Comparison of ENCODE assay signal across 12 mouse cellular contexts in genomic region chr2:155283793-155284192, GRCm38 (mm10). TPM values are rescaled to one million over a fixed set of nuclear protein-coding genes. Genes with fewer than 3 reads are reported as not detected.
DNase-seq lines count a peak whose midpoint lies in the region; ATAC-seq and TF ChIP-seq lines count a peak whose summit lies in the region.
"Had no signal": no experiment of that assay in that cellular context is flagged by ENCODE, and none has a peak within 500 bp of the region (broad histone marks: within the 10 kb centered on the region; RNA-seq: fewer than 3 reads in every experiment).

No protein-coding gene starts in this region.

- 0 out of 2 replicates have a peak, but pooled peaks have one; percentile 41 for TF ChIP-seq EP300 in heart, adult 2 months (IDR thresholded peaks at IDR 0.05; ENCODE audit: insufficient read depth, low read depth, low read length)
- TF ChIP-seq EP300 in heart, postnatal 0 days (IDR thresholded peaks at IDR 0.05; ENCODE audit: low read depth): no peak

- no peak overlapping the region for H3K4me2 ChIP-seq in heart, postnatal 0 days (ENCODE audit: low read depth, low read length)
- H3K4me2 ChIP-seq in kidney, embryonic 15.5 days: no peak overlapping the region
- H3K4me2 ChIP-seq: limb, embryonic 12.5 days; lung, embryonic 15.5 days; midbrain, embryonic 12.5 days had no signal

- TF ChIP-seq CTCF in heart, adult 2 months (IDR thresholded peaks at IDR 0.05): no peak
- no peak for TF ChIP-seq CTCF in bone marrow macrophage, adult 2 months (IDR thresholded peaks at IDR 0.05; ENCODE audit: low read depth, low read length)
- no peak for TF ChIP-seq CTCF in gastrocnemius, adult 2 months (IDR thresholded peaks at IDR 0.05)
- no peak for TF ChIP-seq CTCF in heart, postnatal 0 days (IDR thresholded peaks at IDR 0.05; ENCODE audit: low read depth)

- peak; percentile 59 to 73 for DNase-seq in heart, adult 2 months
- no peak for DNase-seq in heart, postnatal 25 days (ENCODE audit: low spot score)
- peak; percentile 93 for DNase-seq in gastrocnemius, adult 2 months
- DNase-seq in heart, postnatal 0 days (ENCODE audit: low spot score): no peak
- no peak for DNase-seq in kidney, postnatal 25 days
- DNase-seq in kidney, adult 18-20 months: no peak
- DNase-seq: retina, postnatal 1 day had no signal

- no peaks in the 10 kb centered on the region for H3K9me3 ChIP-seq in heart, postnatal 0 days (replicated peaks; ENCODE audit: control insufficient read depth, low read length)
- H3K9me3 ChIP-seq in kidney, embryonic 15.5 days (replicated peaks): no peaks in the 10 kb centered on the region
- H3K9me3 ChIP-seq: limb, embryonic 12.5 days; lung, embryonic 15.5 days; midbrain, embryonic 12.5 days had no signal

- intact Hi-C loops in heart, adult 2 months (cut with DNase I): no loop called here
- intact Hi-C loops in heart, postnatal 25 days (cut with DNase I): no loop called here
- intact Hi-C loops in gastrocnemius, adult 2 months (cut with DNase I): no loop called here

- ATAC-seq in heart, postnatal 0 days (ENCODE audit: insufficient read depth, low read depth): no peak
- no peak for ATAC-seq in kidney, embryonic 15.5 days (replicated peaks; ENCODE audit: low FRiP score)

- 63% methylated on average over 4 of the region's 4 CpGs for WGBS in heart, adult 2 months
- 66% methylated on average over 4 of the region's 4 CpGs for WGBS in heart, postnatal 0 days
- 90% methylated on average over 4 of the region's 4 CpGs for WGBS in kidney, embryonic 15.5 days

- H3K79me2 ChIP-seq in heart, adult 2 months (replicated peaks; ENCODE audit: control insufficient read depth, insufficient read depth, low read length): no peaks in the 10 kb centered on the region

- H3K4me3 ChIP-seq in heart, adult 2 months: no peak overlapping the region
- H3K4me3 ChIP-seq in bone marrow macrophage, adult 2 months (ENCODE audit: insufficient read depth, low read length): no peak overlapping the region
- H3K4me3 ChIP-seq in gastrocnemius, adult 2 months: peak overlapping the region; percentile 28; the same call in 1 of the 2 replicates
- H3K4me3 ChIP-seq in heart, postnatal 0 days (ENCODE audit: low read depth, low read length): no peak overlapping the region
- no peak overlapping the region for H3K4me3 ChIP-seq in kidney, embryonic 15.5 days (replicated peaks)
- H3K4me3 ChIP-seq: limb, embryonic 12.5 days; lung, embryonic 15.5 days; midbrain, embryonic 12.5 days had no signal

- no peaks in the 10 kb centered on the region for H3K27me3 ChIP-seq in heart, adult 2 months (ENCODE audit: control insufficient read depth, insufficient read depth, low read length)
- H3K27me3 ChIP-seq in heart, postnatal 0 days (ENCODE audit: control insufficient read depth, insufficient read depth, low read length): no peaks in the 10 kb centered on the region
- no peaks in the 10 kb centered on the region for H3K27me3 ChIP-seq in kidney, embryonic 15.5 days
- H3K27me3 ChIP-seq: limb, embryonic 12.5 days; lung, embryonic 15.5 days; midbrain, embryonic 12.5 days had no signal

- H3K9ac ChIP-seq in heart, adult 2 months (ENCODE audit: low read depth, low read length): no peak overlapping the region
- H3K9ac ChIP-seq in heart, postnatal 0 days (replicated peaks; ENCODE audit: low read depth, low read length): no peak overlapping the region
- no peak overlapping the region for H3K9ac ChIP-seq in kidney, embryonic 15.5 days
- H3K9ac ChIP-seq: limb, embryonic 12.5 days; lung, embryonic 15.5 days; midbrain, embryonic 12.5 days had no signal

- peak overlapping the region; percentile 77 for H3K27ac ChIP-seq in heart, adult 2 months
- peak overlapping the region; percentile 61 for H3K27ac ChIP-seq in bone marrow macrophage, adult 2 months (ENCODE audit: insufficient read depth, low read depth, low read length)
- peak overlapping the region; percentile 91 for H3K27ac ChIP-seq in gastrocnemius, adult 2 months
- peak overlapping the region; percentile 85 for H3K27ac ChIP-seq in heart, postnatal 0 days (ENCODE audit: low read depth)
- no peak overlapping the region for H3K27ac ChIP-seq in kidney, embryonic 15.5 days
- H3K27ac ChIP-seq: limb, embryonic 12.5 days; midbrain, embryonic 12.5 days had no signal

- H3K4me1 ChIP-seq in heart, adult 2 months (ENCODE audit: control insufficient read depth, insufficient read depth, low read length): peaks cover 16% of the 10 kb centered on the region
- H3K4me1 ChIP-seq in bone marrow macrophage, adult 2 months (ENCODE audit: control insufficient read depth, insufficient read depth, low read length): peaks cover 33% of the 10 kb centered on the region
- H3K4me1 ChIP-seq in heart, postnatal 0 days (ENCODE audit: control insufficient read depth, insufficient read depth): peaks cover 30% of the 10 kb centered on the region
- H3K4me1 ChIP-seq in kidney, embryonic 15.5 days: no peaks in the 10 kb centered on the region
- H3K4me1 ChIP-seq: limb, embryonic 12.5 days; lung, embryonic 15.5 days; midbrain, embryonic 12.5 days had no signal

- no peaks in the 10 kb centered on the region; the same call in 1 of the 2 replicates for H3K36me3 ChIP-seq in heart, adult 2 months (ENCODE audit: control insufficient read depth, insufficient read depth, low read length)
- H3K36me3 ChIP-seq in heart, postnatal 0 days (replicated peaks; ENCODE audit: control insufficient read depth, insufficient read depth, low read length): no peaks in the 10 kb centered on the region; the same call in 1 of the 2 replicates
- H3K36me3 ChIP-seq in kidney, embryonic 15.5 days: peaks cover 42% of the 10 kb centered on the region
- H3K36me3 ChIP-seq: lung, embryonic 15.5 days had no signal

- 0 out of 2 replicates have a peak, but pooled peaks have one; percentile 31 for TF ChIP-seq POLR2A in heart, adult 2 months (IDR thresholded peaks at IDR 0.05; ENCODE audit: insufficient read depth, low read depth, low read length)
- no peak for TF ChIP-seq POLR2A in bone marrow macrophage, adult 2 months (IDR thresholded peaks at IDR 0.05; ENCODE audit: borderline replicate concordance, low read depth, low read length)

RNA-seq across cellular contexts. Expression of gene Map1lc3a, which starts 7.7 kb away (rescaled TPM):
- 100 to 1,000 TPM; 713 to 821 TPM for total RNA-seq in heart, adult 2 months (2021)
- polyA plus RNA-seq in heart, adult 2 months (2012; rRNA removed): 933 and 1,030 TPM in 2 replicates
- 100 to 1,000 TPM; 712 to 776 TPM for total RNA-seq in heart, postnatal 25 days (2021)
- 39.6 and 39.8 TPM in 2 replicates for polyA plus RNA-seq in bone marrow macrophage, adult 2 months (2012; ENCODE audit: insufficient read depth, insufficient read length, missing spikeins)
- 100 to 1,000 TPM; 267 to 277 TPM for total RNA-seq in gastrocnemius, adult 2 months (2021)
- 673 and 815 TPM in 2 replicates for total RNA-seq in heart, postnatal 0 days (2014; rRNA removed; ENCODE audit: low replicate concordance)
- polyA plus RNA-seq in heart, postnatal 0 days (2015; fragmentation: Nextera tagmentation; extraction: Ambion mirVana): 946 and 987 TPM in 2 replicates
- polyA plus RNA-seq in kidney, embryonic 15.5 days (2015; fragmentation: Nextera tagmentation; extraction: Ambion mirVana): 136 and 154 TPM in 2 replicates

RNA-seq across cellular contexts. Expression of gene Dynlrb1, which starts 47.5 kb away (rescaled TPM):
- total RNA-seq in heart, adult 2 months (2021): 100 to 1,000 TPM; 163 to 165 TPM
- polyA plus RNA-seq in heart, adult 2 months (2012; rRNA removed): 359 and 543 TPM in 2 replicates
- 100 to 1,000 TPM; 162 to 183 TPM for total RNA-seq in heart, postnatal 25 days (2021)
- 241 and 280 TPM in 2 replicates for polyA plus RNA-seq in bone marrow macrophage, adult 2 months (2012; ENCODE audit: insufficient read depth, insufficient read length, missing spikeins)
- 100 to 1,000 TPM; 100 to 128 TPM for total RNA-seq in gastrocnemius, adult 2 months (2021)
- 159 and 215 TPM in 2 replicates for total RNA-seq in heart, postnatal 0 days (2014; rRNA removed; ENCODE audit: low replicate concordance)
- 423 and 444 TPM in 2 replicates for polyA plus RNA-seq in heart, postnatal 0 days (2015; fragmentation: Nextera tagmentation; extraction: Ambion mirVana)
- 371 and 388 TPM in 2 replicates for polyA plus RNA-seq in kidney, embryonic 15.5 days (2015; fragmentation: Nextera tagmentation; extraction: Ambion mirVana)

Comparison
In these comparisons a context has a peak if more than half of its experiments do, and no peak if none do; other contexts are left out.
1. DNase-seq: peak in heart, adult 2 months (2 of 2) and gastrocnemius, adult 2 months (single experiment); none in heart, postnatal 25 days (single experiment), heart, postnatal 0 days (single experiment), kidney, postnatal 25 days (0 of 2) and kidney, adult 18-20 months (single experiment).